Mouse (Mus musculus): Measurements from ENCODE around the gene Diras2.

- TF ChIP-seq POLR2AphosphoS5 (IDR thresholded peaks at IDR 0.05; ENCODE audit: insufficient replicate concordance, low read depth, low read length) (no peak), CTCF (IDR thresholded peaks at IDR 0.05; ENCODE audit: low read depth, low read length) (no peak), GATA1 (IDR thresholded peaks at IDR 0.05; ENCODE audit: borderline replicate concordance, low read length) (no peak)
Measured at GRCm38 (mm10) chr13:52572451-52573446, 41.7 kb upstream of the Diras2 start.
